Mouse (Mus musculus): ENCODE measurements around the gene Klhdc1. TPM values are rescaled to one million over a fixed set of nuclear protein-coding genes. Genes with fewer than 3 reads are reported as not detected.

The Klhdc1 gene
- 7.7 and 8.0 TPM in 2 replicates for polyA plus RNA-seq (2016; fragmentation: Nextera tagmentation; extraction: Ambion mirVana)

DNA sequence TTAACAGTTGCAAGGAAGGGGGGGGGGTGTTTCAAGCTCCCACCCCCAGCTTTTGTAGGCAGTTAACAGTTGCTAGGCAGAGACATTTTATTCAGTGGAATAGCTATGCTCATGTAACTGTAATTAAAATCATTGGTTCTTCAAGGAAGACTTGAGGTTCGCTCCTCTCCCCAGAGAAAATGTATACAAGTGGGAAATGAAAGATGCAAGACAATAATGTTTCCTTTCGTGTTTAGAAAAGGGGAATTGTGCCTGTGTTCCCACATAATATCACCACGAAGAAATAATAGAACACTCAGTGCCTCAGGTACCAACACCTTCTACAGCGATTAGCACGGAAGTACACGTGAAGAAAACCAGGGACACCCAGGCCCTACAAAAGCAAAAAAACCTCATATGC lies at the start of gene Klhdc1:
TSS of gene Klhdc1 (plus strand) at position 301 of the 400 bp plus-strand sequence.
- Histone ChIP-seq H3K36me3 (no peaks in the 10 kb centered on the region), H3K27me3 (replicated peaks) (no peaks in the 10 kb centered on the region), H3K4me1 (replicated peaks) (peaks cover 8% of the 10 kb centered on the region; the same call in 1 of the 2 replicates), H3K4me2 (peak within 1 kb of the TSS; percentile 67), H3K9me3 (replicated peaks) (no peaks in the 10 kb centered on the region), H3K4me3 (peak within 1 kb of the TSS; percentile 67), H3K9ac (peak within 1 kb of the TSS; percentile 81), H3K27ac (ENCODE audit: poor library complexity, severe bottlenecking) (peak within 1 kb of the TSS; percentile 79)
- no peak for ATAC-seq (ENCODE audit: insufficient number of reproducible peaks, low FRiP score)
- 66% methylated on average over 6 of the region's 6 CpGs for WGBS

DNA sequence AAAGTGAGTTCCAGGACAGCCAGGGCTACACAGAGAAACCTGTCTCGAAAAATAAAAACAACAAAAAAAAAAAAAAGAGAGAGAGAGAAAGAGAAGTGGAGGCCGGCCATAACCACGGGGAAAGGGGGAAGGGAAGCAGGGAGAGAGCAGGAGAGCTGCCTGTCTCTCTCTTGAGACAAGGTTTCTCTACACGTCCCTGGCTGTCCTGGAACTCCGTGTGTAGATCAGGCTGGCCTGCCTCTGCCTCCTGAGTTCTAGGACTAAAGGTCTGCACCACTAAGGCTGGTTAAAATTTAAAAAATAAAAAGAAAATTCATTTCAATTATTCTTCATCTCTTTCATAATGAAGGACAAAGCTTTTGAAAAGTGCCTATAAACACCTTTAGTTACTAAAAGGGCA lies 49.6 kb upstream of the Klhdc1 start:
- ATAC-seq (ENCODE audit: insufficient number of reproducible peaks, low FRiP score): no peak
- Histone ChIP-seq H3K36me3 (peaks cover 36% of the 10 kb centered on the region), H3K9me3 (replicated peaks) (no peaks in the 10 kb centered on the region), H3K4me1 (replicated peaks) (peaks cover 17% of the 10 kb centered on the region), H3K4me2 (no peak overlapping the region), H3K4me3 (no peak overlapping the region), H3K27ac (ENCODE audit: poor library complexity, severe bottlenecking) (no peak overlapping the region), H3K9ac (no peak overlapping the region), H3K27me3 (replicated peaks) (no peaks in the 10 kb centered on the region)
- WGBS: 79% methylated on average over 5 of the region's 5 CpGs

DNA sequence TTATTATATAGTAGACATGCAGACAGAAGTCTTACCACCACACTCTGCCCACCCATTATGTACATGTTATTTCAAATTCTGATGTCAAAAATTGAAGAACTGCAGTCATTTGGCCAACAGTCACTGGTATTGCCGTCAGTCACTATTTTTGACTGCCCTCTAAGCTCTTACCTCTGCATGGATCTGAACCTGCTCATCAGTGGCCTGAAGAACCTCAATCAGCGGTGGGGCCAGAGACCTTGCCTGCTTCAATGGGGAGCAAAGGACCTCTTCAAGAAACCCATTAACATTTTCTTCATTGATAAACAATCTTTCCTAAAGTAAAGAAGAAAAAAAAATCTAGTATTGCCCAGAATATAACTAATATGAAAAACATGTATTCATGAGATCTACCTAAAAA lies 48.3 kb upstream of the Klhdc1 start:
- no peaks in the 10 kb centered on the region for H3K9me3 ChIP-seq (replicated peaks)
- ATAC-seq (ENCODE audit: insufficient number of reproducible peaks, low FRiP score): no peak
- H3K36me3 ChIP-seq: peaks cover 31% of the 10 kb centered on the region
- peaks cover 9% of the 10 kb centered on the region; the same call in 1 of the 2 replicates for H3K4me1 ChIP-seq (replicated peaks)
- no peaks in the 10 kb centered on the region for H3K27me3 ChIP-seq (replicated peaks)
- H3K9ac ChIP-seq: no peak overlapping the region
- WGBS: 90% methylated on average over 2 of the region's 2 CpGs
- H3K4me2 ChIP-seq: no peak overlapping the region
- no peak overlapping the region for H3K27ac ChIP-seq (ENCODE audit: poor library complexity, severe bottlenecking)
- no peak overlapping the region for H3K4me3 ChIP-seq

DNA sequence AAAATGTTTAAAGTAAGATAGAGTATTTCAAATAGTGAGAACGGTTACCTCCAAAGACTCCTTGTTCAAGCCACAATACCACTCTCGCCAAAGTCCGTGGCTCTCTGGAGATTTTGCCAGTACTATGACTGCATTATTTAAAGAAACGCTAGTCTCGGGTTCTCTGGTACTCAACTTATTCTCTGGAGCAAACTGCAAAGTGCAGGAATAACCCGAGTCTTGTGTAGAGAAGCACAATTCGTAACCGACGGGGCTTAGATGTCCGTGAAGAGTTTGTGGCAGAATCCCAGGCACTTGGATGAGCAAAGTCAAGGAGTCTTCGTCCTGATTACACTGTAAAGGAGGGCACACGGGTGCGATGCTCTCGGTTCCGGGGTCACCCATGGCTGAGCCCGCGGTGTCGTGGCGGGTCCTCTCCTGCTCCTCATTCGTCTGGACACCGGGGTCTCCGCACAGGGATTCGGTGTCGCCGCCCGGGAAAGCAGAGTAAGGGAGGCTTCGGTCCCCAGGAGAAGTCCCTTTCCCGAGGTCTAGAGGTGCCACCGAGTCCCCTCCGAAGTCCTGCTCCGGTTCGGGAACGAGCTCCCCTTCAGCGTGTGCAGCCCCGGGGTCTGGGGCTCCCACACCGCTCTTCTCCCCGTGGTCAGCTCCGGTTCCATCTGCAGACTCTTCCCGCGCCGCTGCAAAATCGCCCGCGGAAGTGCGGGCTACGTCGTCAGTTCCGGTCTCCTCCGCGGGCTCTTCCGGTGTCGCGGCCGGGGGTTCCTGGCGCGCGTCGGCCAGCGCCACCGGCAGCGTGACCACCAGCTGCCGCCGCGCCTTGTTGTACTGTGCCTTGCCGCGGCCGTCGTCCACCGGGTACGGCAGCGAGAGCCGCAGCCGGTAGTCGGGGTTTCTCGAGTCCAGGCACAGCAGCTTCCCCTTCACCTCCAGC lies 44.3 kb upstream of the Klhdc1 start, which contains the start of gene Gm49383:
TSS of gene Gm49383 (minus strand) at position 661 of the 934 bp plus-strand sequence.
- ATAC-seq (ENCODE audit: insufficient number of reproducible peaks, low FRiP score): peak; percentile 81
- H3K27ac ChIP-seq (ENCODE audit: poor library complexity, severe bottlenecking): peak within 1 kb of the TSS; percentile 90
- WGBS: under 1% methylated on average over 75 of the region's 75 CpGs
- H3K4me2 ChIP-seq: peak within 1 kb of the TSS; percentile 98
- H3K27me3 ChIP-seq (replicated peaks): no peaks in the 10 kb centered on the region
- H3K9me3 ChIP-seq (replicated peaks): no peaks in the 10 kb centered on the region
- H3K4me3 ChIP-seq: peak within 1 kb of the TSS; percentile 93
- H3K4me1 ChIP-seq (replicated peaks): peaks cover 17% of the 10 kb centered on the region
- peaks cover 24% of the 10 kb centered on the region for H3K36me3 ChIP-seq
- H3K9ac ChIP-seq: peak within 1 kb of the TSS; percentile 96

DNA sequence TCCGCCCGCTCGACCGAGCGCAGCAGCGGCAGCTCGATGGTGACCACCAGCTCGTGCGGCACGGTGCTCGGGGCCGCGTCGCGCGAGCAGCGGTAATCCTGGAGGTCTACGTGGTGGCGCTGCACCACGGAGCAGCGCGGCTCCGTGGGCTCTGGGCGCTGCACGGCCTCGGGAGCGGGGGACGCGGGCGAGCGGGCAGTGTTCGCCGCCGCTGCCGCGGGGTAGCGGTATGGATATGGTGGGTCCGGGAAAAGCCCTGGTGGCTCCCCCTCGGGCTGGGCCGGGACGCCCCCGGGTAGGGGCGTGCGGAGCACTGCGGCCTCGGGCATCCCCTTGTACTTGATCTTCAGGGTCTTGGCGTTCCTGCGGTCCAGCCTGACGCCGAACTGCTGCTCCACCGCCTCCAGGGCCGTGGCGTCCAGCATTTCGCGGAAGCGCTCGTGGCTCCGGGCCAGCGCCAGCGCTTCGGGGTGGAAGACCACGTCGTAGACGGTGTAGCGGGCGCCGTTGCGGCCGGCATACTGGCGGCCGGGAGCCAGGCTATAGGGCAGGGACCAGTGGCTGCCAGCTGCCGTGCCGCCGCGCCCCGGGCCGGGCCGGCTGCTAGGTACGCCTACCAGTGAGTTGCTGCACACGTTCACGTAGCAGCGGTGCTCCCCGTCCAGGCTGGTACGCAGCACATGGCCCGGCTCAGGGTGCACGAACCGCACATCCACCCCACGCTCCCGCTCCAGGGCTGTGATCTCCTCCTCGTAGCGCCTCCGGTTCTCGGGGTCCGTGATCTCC lies 43.4 kb upstream of the Klhdc1 start:
- peak overlapping the region; percentile 96 for H3K9ac ChIP-seq
- no peaks in the 10 kb centered on the region for H3K27me3 ChIP-seq (replicated peaks)
- H3K36me3 ChIP-seq: peaks cover 29% of the 10 kb centered on the region
- H3K4me2 ChIP-seq: peak overlapping the region; percentile 98
- ATAC-seq (ENCODE audit: insufficient number of reproducible peaks, low FRiP score): peak; percentile 74
- peak overlapping the region; percentile 93 for H3K4me3 ChIP-seq
- H3K27ac ChIP-seq (ENCODE audit: poor library complexity, severe bottlenecking): peak overlapping the region; percentile 90
- under 1% methylated on average over 93 of the region's 94 CpGs for WGBS
- H3K9me3 ChIP-seq (replicated peaks): no peaks in the 10 kb centered on the region
- H3K4me1 ChIP-seq (replicated peaks): peaks cover 17% of the 10 kb centered on the region

DNA sequence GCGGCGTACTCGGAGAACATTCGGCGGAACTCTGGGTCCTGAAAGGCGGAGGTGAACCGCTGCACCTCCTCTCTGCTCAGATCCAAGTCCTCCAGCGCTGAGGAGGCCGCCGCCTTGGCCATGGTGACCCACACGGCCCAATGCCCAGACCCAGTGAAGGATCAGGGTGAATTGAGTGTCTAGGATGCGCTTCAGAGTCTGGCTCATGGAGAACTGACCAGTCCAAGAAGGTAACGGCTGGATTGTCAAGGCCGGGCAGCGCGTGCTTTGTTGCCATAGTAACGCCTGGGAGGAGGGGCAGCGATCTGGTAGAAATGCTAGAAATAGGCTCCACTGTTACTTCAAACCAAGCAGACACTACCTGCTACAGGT lies 42.8 kb upstream of the Klhdc1 start, which contains the start of gene Dnaaf2:
TSS of gene Dnaaf2 (minus strand) at position 266 of the 372 bp plus-strand sequence.
- Histone ChIP-seq H3K9ac (peak within 1 kb of the TSS; percentile 96), H3K27ac (ENCODE audit: poor library complexity, severe bottlenecking) (peak within 1 kb of the TSS; percentile 90), H3K4me2 (peak within 1 kb of the TSS; percentile 98), H3K4me3 (peak within 1 kb of the TSS; percentile 93), H3K36me3 (peaks cover 33% of the 10 kb centered on the region), H3K27me3 (replicated peaks) (no peaks in the 10 kb centered on the region), H3K9me3 (replicated peaks) (no peaks in the 10 kb centered on the region), H3K4me1 (replicated peaks) (peaks cover 17% of the 10 kb centered on the region)
- WGBS: 0% methylated on average over 18 of the region's 18 CpGs
- ATAC-seq (ENCODE audit: insufficient number of reproducible peaks, low FRiP score): peak; percentile 38

DNA sequence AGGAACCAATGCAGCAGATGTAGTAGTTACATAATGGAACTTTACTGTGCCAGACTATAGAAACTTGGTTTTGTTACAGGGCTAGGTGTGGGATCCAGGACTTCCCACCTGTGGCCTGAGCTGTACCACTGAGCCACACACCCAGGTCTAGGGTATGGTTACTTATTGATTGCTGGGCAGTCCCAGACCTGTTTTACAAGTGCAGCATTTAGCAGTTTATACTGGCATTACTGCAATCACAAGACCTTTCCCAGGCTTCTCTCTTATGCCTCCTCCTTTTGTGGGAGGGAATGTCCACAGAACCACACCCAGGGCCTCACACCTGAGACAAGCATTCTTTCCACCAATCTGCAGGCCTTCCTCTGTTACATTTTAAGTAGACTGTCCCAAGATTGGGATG lies 42.0 kb upstream of the Klhdc1 start:
- H3K4me1 ChIP-seq (replicated peaks): peaks cover 17% of the 10 kb centered on the region
- no peaks in the 10 kb centered on the region for H3K9me3 ChIP-seq (replicated peaks)
- ATAC-seq (ENCODE audit: insufficient number of reproducible peaks, low FRiP score): no peak
- peak overlapping the region; percentile 11; the same call in 1 of the 2 replicates for H3K4me2 ChIP-seq
- H3K27ac ChIP-seq (ENCODE audit: poor library complexity, severe bottlenecking): no peak overlapping the region
- H3K4me3 ChIP-seq: 0 out of 2 replicates have a peak overlapping the region, but pooled peaks have one; percentile 1
- H3K36me3 ChIP-seq: peaks cover 39% of the 10 kb centered on the region
- H3K9ac ChIP-seq: no peak overlapping the region
- no peaks in the 10 kb centered on the region for H3K27me3 ChIP-seq (replicated peaks)

DNA sequence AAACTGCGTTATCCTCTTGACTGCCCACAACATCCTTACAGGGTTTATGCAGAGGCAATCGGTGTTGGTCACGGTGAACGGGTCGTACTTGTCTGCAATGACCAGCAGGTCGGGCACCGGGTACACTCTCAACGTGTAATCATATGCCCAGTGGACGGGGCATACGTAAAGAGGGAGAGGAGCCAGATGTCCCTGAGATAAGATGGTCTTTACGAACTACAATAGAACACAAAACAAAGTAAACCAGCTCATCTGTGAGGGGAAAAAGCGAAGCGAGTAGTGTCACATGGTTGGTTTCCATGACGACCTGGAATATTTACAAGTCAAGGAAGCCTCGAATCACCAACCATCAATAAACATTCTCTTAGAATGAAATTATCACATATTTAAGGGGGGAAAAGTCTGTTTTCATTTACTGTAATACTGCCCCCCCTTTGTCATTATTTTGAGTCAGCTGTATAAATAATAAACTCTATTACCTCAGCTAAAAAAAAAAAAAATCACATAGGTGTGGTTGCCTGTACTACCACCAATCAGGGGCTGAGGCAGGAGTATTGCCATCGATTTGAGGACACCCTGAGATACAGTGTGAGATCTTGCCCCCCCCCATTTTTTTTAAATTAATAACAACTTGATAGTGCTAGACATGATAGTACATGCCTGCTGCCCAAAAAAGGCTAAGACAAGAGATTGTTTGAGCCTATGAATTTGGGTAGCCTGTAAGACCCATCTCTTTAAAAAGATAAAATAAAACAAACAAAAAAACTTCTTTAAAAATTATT lies 36.7 kb upstream of the Klhdc1 start, which contains the start of gene Gm49384:
TSS of gene Gm49384 (minus strand) at position 216 of the 782 bp plus-strand sequence.
- Histone ChIP-seq H3K9ac (no peak within 1 kb of the TSS), H3K4me3 (no peak within 1 kb of the TSS), H3K4me2 (no peak within 1 kb of the TSS), H3K9me3 (replicated peaks) (no peaks in the 10 kb centered on the region), H3K4me1 (replicated peaks) (peaks cover under 1% of the 10 kb centered on the region), H3K36me3 (peaks cover 60% of the 10 kb centered on the region), H3K27me3 (replicated peaks) (no peaks in the 10 kb centered on the region), H3K27ac (ENCODE audit: poor library complexity, severe bottlenecking) (no peak within 1 kb of the TSS)
- peak; percentile 36; the same call in 1 of the 2 replicates for ATAC-seq (ENCODE audit: insufficient number of reproducible peaks, low FRiP score)
- WGBS: 87% methylated on average over 16 of the region's 16 CpGs

DNA sequence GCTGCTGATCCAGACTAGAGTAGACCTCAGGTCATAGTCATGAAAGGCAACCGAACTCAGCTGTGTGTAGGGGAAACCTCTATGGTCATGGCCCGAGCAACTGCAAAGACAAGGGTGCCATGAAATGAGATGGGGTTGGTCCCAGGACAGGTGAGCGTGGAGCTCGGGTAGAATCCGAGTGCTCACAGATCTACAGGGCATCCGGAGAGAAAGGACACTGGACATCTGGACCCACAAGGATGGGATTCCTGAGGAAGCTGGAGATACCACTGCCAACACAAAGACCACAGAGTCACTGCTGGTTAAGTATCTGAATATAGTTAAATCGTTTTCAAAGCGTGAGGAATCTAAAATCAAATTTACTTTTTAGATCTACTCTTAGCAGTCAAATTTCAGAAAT lies 33.6 kb upstream of the Klhdc1 start:
- no peaks in the 10 kb centered on the region for H3K9me3 ChIP-seq (replicated peaks)
- H3K27me3 ChIP-seq (replicated peaks): no peaks in the 10 kb centered on the region
- H3K9ac ChIP-seq: no peak overlapping the region
- WGBS: 87% methylated on average over 8 of the region's 8 CpGs
- peaks cover 61% of the 10 kb centered on the region for H3K36me3 ChIP-seq
- H3K4me3 ChIP-seq: no peak overlapping the region
- H3K4me2 ChIP-seq: no peak overlapping the region
- H3K4me1 ChIP-seq (replicated peaks): 0 out of 2 replicates have a peak, but pooled peaks cover 3% of the 10 kb centered on the region
- ATAC-seq (ENCODE audit: insufficient number of reproducible peaks, low FRiP score): no peak
- H3K27ac ChIP-seq (ENCODE audit: poor library complexity, severe bottlenecking): no peak overlapping the region

DNA sequence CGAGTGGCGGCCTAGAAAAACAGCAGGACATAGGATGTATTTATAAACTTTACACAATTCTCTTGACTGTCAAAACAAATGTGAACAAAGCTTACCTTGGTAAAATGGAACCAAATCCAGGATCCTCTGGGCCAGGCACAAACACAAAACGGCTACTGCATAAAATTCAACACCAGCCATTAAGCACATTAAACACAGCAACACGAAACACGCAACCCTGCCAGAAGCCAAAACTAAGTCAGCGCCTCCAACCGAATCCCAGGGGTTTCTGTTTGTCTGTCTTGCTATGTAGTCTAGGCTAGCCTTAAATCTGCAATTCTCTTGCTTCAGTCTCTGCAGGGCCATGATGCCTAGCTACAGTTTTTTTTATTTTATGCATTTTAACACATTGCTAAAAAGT lies 33.0 kb upstream of the Klhdc1 start:
- no peak for ATAC-seq (ENCODE audit: insufficient number of reproducible peaks, low FRiP score)
- peaks cover 62% of the 10 kb centered on the region for H3K36me3 ChIP-seq
- no peak overlapping the region for H3K27ac ChIP-seq (ENCODE audit: poor library complexity, severe bottlenecking)
- H3K4me1 ChIP-seq (replicated peaks): 0 out of 2 replicates have a peak, but pooled peaks cover 3% of the 10 kb centered on the region
- H3K27me3 ChIP-seq (replicated peaks): no peaks in the 10 kb centered on the region
- no peak overlapping the region for H3K9ac ChIP-seq
- H3K4me3 ChIP-seq: no peak overlapping the region
- H3K4me2 ChIP-seq: no peak overlapping the region
- H3K9me3 ChIP-seq (replicated peaks): no peaks in the 10 kb centered on the region
- 93% methylated on average over 7 of the region's 7 CpGs for WGBS
